Mouse (Mus musculus) kidney, embryonic 16.5 days (tissue): ENCODE data around the gene Ccnt1. TPM values are rescaled to one million over a fixed set of nuclear protein-coding genes. Genes with fewer than 3 reads are reported as not detected.
A peak's percentile ranks its signal among the peaks of the same experiment; 100 is the strongest.
"Not testable (repeated sequence)": the region's sequence is repeated elsewhere in the genome, so short reads cannot be mapped to it uniquely, and the experiment has no call there.

ENCODE experiments used
- ATAC-seq: fragments of 200-750 bp; cut with Nextera tagmentation; 2 replicates; pipeline ENCODE4 v1.8.0; 2017; ENCODE audit warnings: moderate TSS enrichment; ENCODE audit not compliant: low FRiP score, low TSS enrichment
- H3K27ac ChIP-seq: fragments of 300-500 bp; sonication (generic); 2 replicates; pipeline ENCODE4 v1.5.1; 2014; ENCODE audit warnings: low read length
- H3K27me3 ChIP-seq: fragments of 300-500 bp; sonication (generic); 2 replicates; pipeline ENCODE4 v1.6.1; 2014; ENCODE audit warnings: low read length, control low read depth, mixed read lengths; ENCODE audit not compliant: insufficient read depth
- H3K36me3 ChIP-seq: fragments of 300-500 bp; sonication (generic); 2 replicates; pipeline ENCODE4 v1.6.1; 2014; ENCODE audit warnings: low read length, control low read depth, mixed read lengths; ENCODE audit not compliant: insufficient read depth
- H3K4me1 ChIP-seq: fragments of 300-500 bp; sonication (generic); 2 replicates; pipeline ENCODE4 v1.6.1; 2014; ENCODE audit warnings: low read length, control low read depth, mixed read lengths; ENCODE audit not compliant: insufficient read depth
- H3K4me2 ChIP-seq: fragments of 300-500 bp; sonication (generic); replicated peaks from 2 replicates; pipeline ENCODE4 v1.6.1; 2014; ENCODE audit warnings: low read depth, low read length
- H3K4me3 ChIP-seq: fragments of 300-500 bp; sonication (generic); 2 replicates; pipeline ENCODE4 v1.5.1; 2014; ENCODE audit warnings: mild to moderate bottlenecking, low read length
- H3K9ac ChIP-seq: fragments of 300-500 bp; sonication (generic); replicated peaks from 2 replicates; pipeline ENCODE4 v1.6.1; 2014; ENCODE audit warnings: low read length
- H3K9me3 ChIP-seq: fragments of 300-500 bp; sonication (generic); 2 replicates; pipeline ENCODE4 v1.6.1; 2016; ENCODE audit warnings: low read length, control low read depth
- WGBS: fragments of 180-500 bp; shearing (Covaris S2); extraction: QIAGEN DNeasy Blood & Tissue Kit; methylation state at CpG from one replicate; pipeline ENCODE4 v1.1.7; 2014; 5-methylcytosine and 5-hydroxymethylcytosine counted together
- polyA plus RNA-seq: library from polyadenylated mRNA; unstranded; fragments of >200 nt; fragmentation: Nextera tagmentation; extraction: Ambion mirVana; gene quantifications from 2 replicates; pipeline ENCODE4 v1.2.1, GENCODE M21; 2015

Gene Ccnt1
- polyA plus RNA-seq, 1 experiment from 2014 or later, result 64.4 TPM

DNA sequence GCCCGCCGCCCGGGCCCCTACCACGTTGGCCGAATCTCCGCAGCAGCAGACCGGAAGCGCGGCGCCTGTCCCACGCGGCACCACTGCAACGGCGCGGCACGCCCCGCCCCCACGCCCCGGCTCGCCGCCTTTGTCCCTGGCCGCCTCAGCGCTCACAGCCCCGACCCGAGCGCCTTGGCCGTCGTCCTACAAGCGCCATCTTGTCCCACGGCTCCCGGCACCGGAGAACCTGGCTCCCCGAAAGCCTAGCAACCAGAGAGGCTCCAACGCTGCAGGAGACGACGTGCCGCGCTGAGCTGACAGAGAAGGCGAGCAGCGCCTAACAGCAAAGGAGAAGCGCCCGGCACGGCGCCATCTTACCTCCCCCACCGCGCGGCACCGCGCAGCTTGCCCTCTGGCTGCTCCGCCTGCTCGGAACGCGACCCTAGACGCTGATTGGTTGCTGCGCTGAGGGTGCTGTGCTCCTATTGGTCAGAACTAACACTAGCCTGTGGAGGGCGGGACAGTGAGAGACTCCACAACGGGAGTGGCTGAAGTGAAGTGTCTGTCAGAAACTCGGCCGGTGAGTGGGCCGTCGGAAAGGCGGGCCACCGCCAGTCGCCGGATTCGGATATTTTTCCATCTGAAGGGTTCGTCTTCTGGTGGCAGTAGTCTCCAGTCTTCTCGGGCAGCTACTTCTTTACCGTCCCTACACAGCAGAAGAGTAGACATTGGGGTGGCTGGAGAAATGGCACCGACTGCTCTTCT is 36.7 kb downstream of the Ccnt1 start, which contains the start of gene Kansl2:
Kansl2 (minus strand) TSS at position 384 of the 747 bp plus-strand sequence.
- Histone ChIP-seq H3K36me3 (peaks cover 25% of the 10 kb centered on the region), H3K9me3 (no peaks in the 10 kb centered on the region), H3K9ac (peak within 1 kb of the TSS; percentile 98), H3K4me2 (peak within 1 kb of the TSS; percentile 91), H3K27ac (peak within 1 kb of the TSS; percentile 100), H3K4me3 (peak within 1 kb of the TSS; percentile 90), H3K4me1 (peaks cover 9% of the 10 kb centered on the region), H3K27me3 (no peaks in the 10 kb centered on the region)
- WGBS, result under 1% methylated on average over 63 of the region's 70 CpGs
- ATAC-seq, result peak; percentile 100

DNA sequence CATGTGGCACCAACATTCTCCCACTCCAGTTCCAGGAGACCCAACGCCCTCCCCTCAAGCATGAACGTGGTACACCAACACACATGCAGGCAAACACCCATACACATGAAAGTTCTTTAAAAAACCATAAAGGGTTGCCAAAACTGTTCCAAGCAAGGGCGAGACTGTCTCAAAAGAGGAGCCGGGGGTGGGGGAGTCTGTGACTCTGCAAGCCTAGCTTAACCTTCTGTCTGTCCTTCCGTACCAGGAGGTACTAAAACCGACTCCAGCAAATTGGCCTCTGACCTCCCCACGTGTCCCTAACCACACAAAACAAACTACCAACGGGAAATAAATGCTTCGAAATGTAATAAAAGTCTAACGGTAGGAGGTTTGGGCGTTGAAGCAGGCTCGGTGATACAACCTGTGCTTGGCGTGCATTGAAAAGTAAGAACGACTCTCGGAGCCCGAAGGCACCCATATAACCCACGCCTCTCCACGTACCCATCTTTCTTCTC is 37.6 kb downstream of the Ccnt1 start:
- Histone ChIP-seq H3K4me1 (peaks cover 9% of the 10 kb centered on the region), H3K4me2 (peak overlapping the region; percentile 91), H3K36me3 (peaks cover 33% of the 10 kb centered on the region), H3K4me3 (peak overlapping the region; percentile 90), H3K27me3 (no peaks in the 10 kb centered on the region), H3K9me3 (no peaks in the 10 kb centered on the region), H3K9ac (peak overlapping the region; percentile 98), H3K27ac (0 out of 2 replicates have a peak overlapping the region, but pooled peaks have one; percentile 7)
- ATAC-seq, result no peak
- 0% methylated on average over 18 of the region's 18 CpGs for WGBS

DNA sequence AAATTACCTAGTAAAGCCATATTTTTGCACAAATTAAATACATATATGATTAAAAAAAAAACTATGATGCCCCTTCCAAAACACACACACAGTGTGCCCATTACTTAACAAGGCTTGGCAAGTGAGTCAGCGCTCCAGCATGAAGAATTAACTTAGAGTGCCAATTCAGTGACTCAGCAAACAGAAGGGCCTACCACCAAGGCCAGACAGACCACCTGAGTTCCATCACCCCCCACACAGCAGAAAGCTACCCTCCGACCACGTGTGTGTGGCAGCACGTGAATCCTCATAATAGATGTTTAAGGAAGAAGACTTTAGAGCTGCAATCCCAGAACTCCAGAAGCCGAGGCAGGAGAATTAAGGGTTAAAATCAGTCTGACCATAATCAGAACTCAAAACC is 38.4 kb downstream of the Ccnt1 start:
- peak overlapping the region; percentile 91 for H3K4me2 ChIP-seq
- H3K36me3 ChIP-seq, result peaks cover 41% of the 10 kb centered on the region
- H3K27ac ChIP-seq, result no peak overlapping the region
- peaks cover 9% of the 10 kb centered on the region for H3K4me1 ChIP-seq
- peak overlapping the region; percentile 90 for H3K4me3 ChIP-seq
- H3K9me3 ChIP-seq, result no peaks in the 10 kb centered on the region
- no peaks in the 10 kb centered on the region for H3K27me3 ChIP-seq
- ATAC-seq, result no peak
- peak overlapping the region; percentile 98 for H3K9ac ChIP-seq
- 31% methylated on average over 5 of the region's 5 CpGs for WGBS

DNA sequence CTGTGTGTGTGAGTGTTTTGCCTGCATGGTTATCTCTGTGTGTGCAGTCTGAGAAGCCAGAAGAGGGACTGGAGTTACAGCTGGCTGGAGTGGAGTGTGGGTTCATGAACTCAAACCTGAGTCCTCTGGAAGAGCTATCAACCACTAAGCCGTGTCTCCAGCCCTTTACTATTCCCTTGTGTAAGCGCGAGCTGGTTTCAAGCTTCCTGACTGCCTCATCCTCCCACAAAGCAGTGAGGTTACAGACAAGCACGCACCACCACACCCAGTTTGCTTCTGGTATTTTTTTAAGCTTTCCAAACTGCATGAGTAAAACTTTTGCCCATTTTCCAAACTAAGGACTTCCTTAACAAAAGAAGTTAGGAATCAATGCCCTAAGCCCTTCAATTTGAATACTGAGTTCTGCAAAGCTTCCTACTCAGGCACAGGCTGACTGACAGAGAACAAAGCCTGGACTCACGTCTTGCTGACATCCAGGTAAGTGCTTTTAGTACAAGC is 42.6 kb downstream of the Ccnt1 start:
- ATAC-seq, result no peak
- 78% methylated on average over 5 of the region's 5 CpGs for WGBS
- no peak overlapping the region for H3K27ac ChIP-seq
- peaks cover 73% of the 10 kb centered on the region for H3K36me3 ChIP-seq
- H3K4me1 ChIP-seq, result peaks cover 9% of the 10 kb centered on the region
- H3K27me3 ChIP-seq, result no peaks in the 10 kb centered on the region
- no peak overlapping the region for H3K4me3 ChIP-seq
- no peak overlapping the region for H3K9ac ChIP-seq
- no peaks in the 10 kb centered on the region for H3K9me3 ChIP-seq
- H3K4me2 ChIP-seq, result no peak overlapping the region

DNA sequence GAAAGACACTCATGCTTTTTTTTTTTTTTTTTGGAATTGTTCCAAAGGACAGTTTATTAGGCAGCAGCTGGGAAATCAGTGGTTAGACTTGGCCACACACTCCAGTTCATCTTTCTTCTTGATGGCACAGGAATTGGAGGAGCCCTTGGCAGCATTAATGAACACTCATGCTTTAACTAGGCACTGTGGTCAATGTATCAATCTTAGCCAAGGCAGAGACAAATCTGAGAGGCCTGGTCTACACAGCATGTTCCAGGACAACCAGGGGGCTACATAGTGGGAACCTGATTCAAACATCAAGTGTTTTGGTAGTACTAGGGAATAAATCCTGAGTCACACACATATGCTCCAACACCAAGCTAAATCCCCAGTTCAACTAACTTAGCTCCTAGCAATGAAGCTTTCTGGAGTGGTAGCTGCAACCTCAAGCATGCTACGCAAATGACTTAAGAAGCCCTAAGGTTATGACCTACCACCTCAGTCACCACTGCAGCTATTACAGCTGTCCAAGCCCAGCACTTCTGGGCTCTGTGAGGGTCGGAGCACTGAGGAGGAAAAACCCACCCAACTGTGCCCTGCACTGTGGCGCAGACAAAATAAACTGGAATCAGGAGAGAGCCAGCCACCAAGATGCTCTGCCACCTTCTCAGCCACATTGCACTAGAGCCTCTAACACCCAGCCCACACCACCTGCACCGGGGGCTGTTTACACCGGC is 43.5 kb downstream of the Ccnt1 start:
- Histone ChIP-seq H3K9ac (no peak overlapping the region), H3K4me2 (no peak overlapping the region), H3K4me3 (no peak overlapping the region), H3K9me3 (no peaks in the 10 kb centered on the region), H3K27ac (no peak overlapping the region), H3K36me3 (peaks cover 82% of the 10 kb centered on the region), H3K27me3 (no peaks in the 10 kb centered on the region), H3K4me1 (peaks cover 2% of the 10 kb centered on the region)
- 92% methylated on average over 5 of the region's 5 CpGs for WGBS
- no peak for ATAC-seq

DNA sequence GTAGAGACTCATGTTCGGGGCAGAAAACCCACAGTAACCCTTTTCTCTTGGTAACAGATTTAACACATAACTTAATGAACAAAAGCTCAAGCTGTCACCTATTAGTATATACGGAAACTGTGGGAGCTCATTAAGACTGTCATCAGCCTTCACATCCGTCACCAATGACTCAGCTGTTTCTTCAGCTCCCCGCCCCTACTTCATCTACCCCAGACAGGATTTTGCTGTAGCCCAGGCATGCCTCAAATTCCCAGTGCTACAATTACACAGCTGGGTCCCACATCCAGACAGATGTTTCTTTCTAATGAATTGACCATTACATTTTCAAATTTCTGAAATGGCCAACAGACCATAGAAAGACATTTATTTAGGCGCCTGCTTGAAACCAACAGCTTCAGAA is 44.7 kb downstream of the Ccnt1 start:
- no peak overlapping the region for H3K9ac ChIP-seq
- WGBS, result 81% methylated on average over 5 of the region's 5 CpGs
- H3K4me1 ChIP-seq, result no peaks in the 10 kb centered on the region
- no peak overlapping the region for H3K4me3 ChIP-seq
- no peak overlapping the region for H3K27ac ChIP-seq
- no peak overlapping the region for H3K4me2 ChIP-seq
- H3K9me3 ChIP-seq, result no peaks in the 10 kb centered on the region
- no peak for ATAC-seq
- H3K27me3 ChIP-seq, result no peaks in the 10 kb centered on the region
- H3K36me3 ChIP-seq, result peaks cover 83% of the 10 kb centered on the region

DNA sequence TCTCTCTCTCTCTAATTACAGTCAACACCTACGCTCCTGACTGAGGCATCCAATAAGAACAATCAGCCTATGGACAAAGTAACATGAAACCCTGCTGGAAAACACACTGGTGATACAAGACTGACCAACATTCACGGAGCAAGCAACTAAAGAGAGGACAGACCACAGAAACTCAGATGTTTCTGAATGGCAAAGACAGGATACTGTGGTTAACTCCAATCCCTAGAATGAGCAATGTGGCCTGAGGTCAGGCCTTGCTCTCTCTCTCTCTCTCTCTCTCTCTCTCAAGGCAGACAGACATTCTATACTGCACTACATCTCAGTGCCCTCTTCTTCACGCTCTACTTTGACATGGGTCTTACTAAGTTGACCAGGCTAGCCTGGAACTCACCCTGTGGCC is 49.5 kb downstream of the Ccnt1 start:
- Histone ChIP-seq H3K36me3 (peaks cover 67% of the 10 kb centered on the region), H3K4me3 (no peak overlapping the region), H3K27me3 (no peaks in the 10 kb centered on the region), H3K9ac (no peak overlapping the region), H3K27ac (no peak overlapping the region), H3K4me2 (no peak overlapping the region), H3K9me3 (no peaks in the 10 kb centered on the region), H3K4me1 (no peaks in the 10 kb centered on the region)
- WGBS, result 85% methylated on average over 3 of the region's 3 CpGs
- ATAC-seq, result no peak

DNA sequence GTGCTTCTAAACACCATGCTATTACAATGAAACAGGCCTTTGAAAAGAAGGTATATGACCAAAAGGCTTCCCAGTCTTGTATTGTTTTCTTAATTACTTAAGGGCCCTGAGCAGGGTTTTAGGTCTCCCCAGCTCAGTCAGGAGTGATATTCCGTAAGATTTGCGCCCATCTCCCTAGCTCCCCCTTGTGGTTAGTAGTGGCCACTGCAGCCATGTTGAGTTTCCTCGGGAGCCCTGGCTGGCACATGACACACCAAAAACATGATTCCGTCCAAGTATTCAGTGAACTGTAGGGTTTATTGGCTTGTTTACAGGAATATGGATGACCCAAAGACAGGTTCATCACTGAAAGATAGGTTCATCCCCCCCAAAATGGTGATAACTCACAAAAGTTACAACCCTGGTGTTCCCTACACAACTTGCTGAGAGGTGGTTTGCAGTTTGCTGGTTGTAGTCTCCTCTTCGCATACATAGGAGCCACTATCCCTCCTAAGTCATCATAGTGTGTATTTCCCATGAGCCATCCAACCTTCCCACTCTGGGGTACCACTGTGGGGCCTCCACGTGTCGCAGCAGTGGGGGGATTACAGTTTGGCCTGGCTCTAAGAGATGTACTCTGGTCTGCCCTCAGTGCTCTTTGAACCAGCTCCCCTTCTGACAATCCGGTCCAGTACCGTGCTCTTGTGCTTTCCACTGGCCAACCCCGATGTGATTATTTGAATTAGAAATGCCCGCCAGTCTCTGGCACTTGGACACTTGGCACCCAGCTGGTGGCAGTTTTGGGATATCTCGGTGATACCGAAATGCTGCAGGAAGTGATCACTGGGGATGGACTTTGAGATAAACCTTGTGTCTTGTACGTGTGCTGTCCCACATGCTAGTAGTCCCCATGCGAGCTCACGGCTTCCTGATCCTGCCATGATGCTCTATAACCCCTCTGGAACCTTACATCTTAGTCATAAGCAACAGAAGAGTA is 53.1 kb downstream of the Ccnt1 start:
- Histone ChIP-seq H3K4me2 (no peak overlapping the region), H3K9me3 (no peaks in the 10 kb centered on the region), H3K27ac (no peak overlapping the region), H3K27me3 (no peaks in the 10 kb centered on the region), H3K36me3 (peaks cover 39% of the 10 kb centered on the region), H3K4me1 (peaks cover 4% of the 10 kb centered on the region; the same call in 1 of the 2 replicates), H3K4me3 (no peak overlapping the region), H3K9ac (no peak overlapping the region)
- ATAC-seq, result peak; percentile 31
- WGBS, result 71% methylated on average over 16 of the region's 16 CpGs

DNA sequence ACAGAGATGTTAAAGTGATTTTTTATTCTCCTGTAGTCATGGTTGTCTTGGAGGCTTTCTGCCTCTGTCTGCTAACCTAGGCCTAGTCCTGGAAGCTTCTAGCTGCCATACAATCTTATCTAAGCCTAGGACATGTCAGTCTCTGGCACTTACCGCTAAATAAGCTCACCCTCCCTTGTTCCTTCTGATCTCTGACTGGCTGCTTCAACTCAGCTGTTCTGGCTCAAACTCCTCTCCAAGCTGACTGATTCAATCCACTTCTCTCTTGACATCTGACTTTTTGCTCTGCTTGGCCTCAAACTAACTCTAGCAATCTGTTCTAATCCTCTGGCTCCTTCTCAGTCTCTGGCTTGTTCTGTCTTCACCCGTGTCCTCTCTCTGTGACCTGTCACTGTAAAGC is 55.9 kb downstream of the Ccnt1 start:
- H3K9ac ChIP-seq, H3K27me3 ChIP-seq, H3K4me2 ChIP-seq, ATAC-seq, H3K27ac ChIP-seq, H3K4me1 ChIP-seq, H3K4me3 ChIP-seq, H3K9me3 ChIP-seq: not testable (repeated sequence)
- H3K36me3 ChIP-seq, result peaks cover 15% of the 10 kb centered on the region
- WGBS, result 86% methylated on average over 2 of the region's 2 CpGs
